Mouse (Mus musculus) G1E (cell line): ENCODE measurements around the gene Abcb4. TPM values are rescaled to one million over a fixed set of nuclear protein-coding genes. Genes with fewer than 3 reads are reported as not detected.
A peak's percentile ranks its signal among the peaks of the same experiment; 100 is the strongest.
"Not testable (repeated sequence)": the region's sequence is repeated elsewhere in the genome, so short reads cannot be mapped to it uniquely, and the experiment has no call there.

Source experiments
- ATAC-seq: 2 replicates; pipeline ENCODE4 v1.8.0; 2016; ENCODE audit warnings: mild to moderate bottlenecking; ENCODE audit not compliant: insufficient number of reproducible peaks, poor library complexity, low FRiP score, severe bottlenecking; ENCODE audit errors: extremely low read depth
- DNase-seq: peaks from one replicate; pipeline ENCODE4 v3.0.0; 2012; ENCODE audit warnings: low spot score
- H3K27me3 ChIP-seq: 2 replicates; pipeline ENCODE4 v1.6.1; 2012; ENCODE audit warnings: mild to moderate bottlenecking, low read length, inconsistent platforms; ENCODE audit not compliant: insufficient read depth
- H3K36me3 ChIP-seq: replicated peaks from 2 replicates; pipeline ENCODE3; 2012; ENCODE audit warnings: mild to moderate bottlenecking, inconsistent platforms
- H3K4me1 ChIP-seq: 2 replicates; pipeline ENCODE4 v1.6.1; 2012; ENCODE audit warnings: low read depth, low read length, inconsistent platforms, mixed read lengths; ENCODE audit not compliant: insufficient read depth
- H3K4me3 ChIP-seq: 2 replicates; pipeline ENCODE4 v1.5.1; 2012; ENCODE audit warnings: low read depth, mild to moderate bottlenecking, inconsistent platforms, low read length, moderate library complexity, mixed read lengths
- H3K9me3 ChIP-seq: replicated peaks from 2 replicates; pipeline ENCODE4 v1.6.1; 2012; ENCODE audit warnings: inconsistent platforms
- CTCF ChIP-seq: IDR thresholded peaks from 2 replicates; pipeline ENCODE4 v1.5.1; 2012; ENCODE audit warnings: low read depth, low read length, inconsistent platforms, mixed read lengths
- GATA1 ChIP-seq: IDR thresholded peaks from 2 replicates; pipeline ENCODE4 v1.6.1; 2012; ENCODE audit warnings: borderline replicate concordance, low read length, inconsistent platforms, mixed read lengths
- GATA2 ChIP-seq: IDR thresholded peaks from 2 replicates; pipeline ENCODE4 v1.6.1; 2012; ENCODE audit warnings: low read depth, low read length, inconsistent platforms, borderline replicate concordance
- POLR2AphosphoS5 ChIP-seq: IDR thresholded peaks from 2 replicates; pipeline ENCODE4 v1.6.1; 2012; ENCODE audit warnings: low read depth, low read length, inconsistent platforms; ENCODE audit not compliant: insufficient replicate concordance
- TAL1 ChIP-seq: conservative IDR thresholded peaks from 2 replicates; pipeline ENCODE4 v1.6.1; 2012; ENCODE audit warnings: low read depth, low read length, inconsistent platforms, mixed read lengths
- polyA plus RNA-seq: library from polyadenylated mRNA; stranded (reverse); fragments of >175 nt; gene quantifications from 2 replicates; pipeline ENCODE4 v1.2.3, GENCODE M21; 2012
- total RNA-seq, 2 experiments: library from RNA; stranded (forward) in 1 of 2; stranded (reverse) in 1 of 2; fragments of 200-1000 nt in 1 of 2; fragments of >200 nt in 1 of 2; fragmentation: Nextera tagmentation in 1 of 2; gene quantifications; 2 replicates each; pipeline ENCODE4 v1.2.3; 2014 to 2017

The Abcb4 gene
- total and polyA plus RNA-seq, 3 experiments, result 0.11 to 35.1 TPM; not detected in 1

- Histone ChIP-seq H3K9me3 (no peaks in the 10 kb centered on the region), H3K27me3 (no peaks in the 10 kb centered on the region), H3K36me3 (peaks cover 21% of the 10 kb centered on the region), H3K4me3 (peak within 1 kb of the TSS; percentile 85), H3K4me1 (peaks cover 9% of the 10 kb centered on the region)
- ATAC-seq (peak; percentile 79), DNase-seq (peak; percentile 82)
- TF ChIP-seq CTCF (0 out of 2 replicates have a peak, but pooled peaks have one; percentile 3), TAL1 (no peak), GATA1 (no peak), POLR2AphosphoS5 (no peak), GATA2 (no peak)
Observed at GRCm38 (mm10) chr5:8996686-8997512, 103.4 kb downstream of the Abcb4 start, which contains the start of gene Crot. Gene Crot, minus strand, starts transcription at chr5:8997324.

GRCm38 (mm10) chr5:8997513-8997895 lies 104.0 kb downstream of the Abcb4 start:
- no peak; the same call in 1 of the 2 replicates for TF ChIP-seq CTCF
- TF ChIP-seq GATA1, result no peak
- TF ChIP-seq GATA2, result no peak
- TF ChIP-seq TAL1, result no peak
- no peaks in the 10 kb centered on the region for H3K9me3 ChIP-seq
- H3K27me3 ChIP-seq, result no peaks in the 10 kb centered on the region
- peak overlapping the region; percentile 85 for H3K4me3 ChIP-seq
- no peak for DNase-seq
- no peak for ATAC-seq
- peaks cover 9% of the 10 kb centered on the region for H3K4me1 ChIP-seq
- peaks cover 16% of the 10 kb centered on the region for H3K36me3 ChIP-seq

- Histone ChIP-seq H3K4me3 (no peak overlapping the region), H3K36me3 (peaks cover 4% of the 10 kb centered on the region), H3K4me1 (peaks cover 9% of the 10 kb centered on the region), H3K27me3 (no peaks in the 10 kb centered on the region), H3K9me3 (no peaks in the 10 kb centered on the region)
- no peak for TF ChIP-seq GATA1
- TF ChIP-seq GATA2, result no peak
- no peak for TF ChIP-seq CTCF
- no peak for TF ChIP-seq TAL1
- TF ChIP-seq POLR2AphosphoS5, result no peak
- no peak for ATAC-seq
- no peak for DNase-seq
Observed at GRCm38 (mm10) chr5:8999108-8999507, 105.6 kb downstream of the Abcb4 start.

- H3K27me3 ChIP-seq, H3K4me1 ChIP-seq, DNase-seq, ATAC-seq, H3K9me3 ChIP-seq, H3K36me3 ChIP-seq, H3K4me3 ChIP-seq: not testable (repeated sequence)
Observed at GRCm38 (mm10) chr5:9000006-9000405, 106.5 kb downstream of the Abcb4 start.

- H3K36me3 ChIP-seq, H3K27me3 ChIP-seq, DNase-seq, ATAC-seq, H3K4me1 ChIP-seq, H3K9me3 ChIP-seq, H3K4me3 ChIP-seq: not testable (repeated sequence)
Observed at GRCm38 (mm10) chr5:9006585-9006984, 113.1 kb downstream of the Abcb4 start.

Other genes starting within 250 kb of the Abcb4 start
- not detected in 2 replicates for gene Abcb1a, start 233.6 kb upstream of the Abcb4 start, total RNA-seq (2014; fragmentation: Nextera tagmentation)
- 0.06 TPM in 1 of 2 replicates, not detected in the other for gene Abcb1a, start 233.6 kb upstream of the Abcb4 start, total RNA-seq (2017)
- not detected in 2 replicates for gene Abcb1a, start 233.6 kb upstream of the Abcb4 start, polyA plus RNA-seq
- not detected in 2 replicates for gene Abcb1b, start 95.6 kb upstream of the Abcb4 start, total RNA-seq (2014; fragmentation: Nextera tagmentation)
- 0.46 and 0.55 TPM in 2 replicates for gene Abcb1b, start 95.6 kb upstream of the Abcb4 start, total RNA-seq (2017)
- not detected in 2 replicates for gene Abcb1b, start 95.6 kb upstream of the Abcb4 start, polyA plus RNA-seq
- gene Crot, start 103.6 kb downstream of the Abcb4 start, total RNA-seq (2014; fragmentation: Nextera tagmentation), result 17.5 and 23.7 TPM in 2 replicates
- gene Crot, start 103.6 kb downstream of the Abcb4 start, total RNA-seq (2017), result 44.6 and 45.1 TPM in 2 replicates
- 0.68 and 1.2 TPM in 2 replicates for gene Crot, start 103.6 kb downstream of the Abcb4 start, polyA plus RNA-seq
- gene Tmem243, start 207.0 kb downstream of the Abcb4 start, total RNA-seq (2014; fragmentation: Nextera tagmentation), result 0.97 and 2.0 TPM in 2 replicates
- 2.6 and 3.2 TPM in 2 replicates for gene Tmem243, start 207.0 kb downstream of the Abcb4 start, total RNA-seq (2017)
- 0.68 and 0.87 TPM in 2 replicates for gene Tmem243, start 207.0 kb downstream of the Abcb4 start, polyA plus RNA-seq